Mouse (Mus musculus): ENCODE measurements at regions not wholly inside any gene's neighbourhood (a gene's known extent, or its start where the extent isn't known, plus 50 kb on each side); places are given as distances from the start of the nearest gene placed in this dataset.

DNA sequence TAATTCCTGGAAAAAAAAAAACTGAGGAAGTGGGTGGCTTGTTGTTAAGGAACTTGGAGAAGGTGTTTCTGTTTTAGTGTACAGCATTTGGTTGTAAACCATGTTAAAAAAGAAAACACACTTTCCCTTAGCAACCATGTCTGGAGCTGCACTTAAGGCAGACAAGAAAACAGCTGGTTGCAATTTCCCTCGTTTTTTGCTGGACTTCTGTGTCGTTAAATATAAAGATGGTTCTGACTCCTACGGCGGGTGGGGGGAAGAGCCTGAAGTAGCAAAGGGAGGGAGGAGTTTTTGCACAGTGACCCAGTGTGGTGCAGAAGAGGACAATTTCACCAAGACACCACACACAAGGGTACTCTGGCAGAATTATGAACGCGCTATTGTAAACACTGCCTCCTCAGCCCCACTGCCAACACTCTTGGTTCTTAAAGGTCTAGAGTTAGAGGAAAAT lies 89.8 kb upstream of the Tnfaip3 start:
- in situ Hi-C loops (cut with MboI; ENCODE audit: low pct_unique_long_range_greater_than_20kb in 1 of 2, low sequenced_read_pairs in 2 of 2, unreplicated experiment in 1 of 2) = no loop called here

DNA sequence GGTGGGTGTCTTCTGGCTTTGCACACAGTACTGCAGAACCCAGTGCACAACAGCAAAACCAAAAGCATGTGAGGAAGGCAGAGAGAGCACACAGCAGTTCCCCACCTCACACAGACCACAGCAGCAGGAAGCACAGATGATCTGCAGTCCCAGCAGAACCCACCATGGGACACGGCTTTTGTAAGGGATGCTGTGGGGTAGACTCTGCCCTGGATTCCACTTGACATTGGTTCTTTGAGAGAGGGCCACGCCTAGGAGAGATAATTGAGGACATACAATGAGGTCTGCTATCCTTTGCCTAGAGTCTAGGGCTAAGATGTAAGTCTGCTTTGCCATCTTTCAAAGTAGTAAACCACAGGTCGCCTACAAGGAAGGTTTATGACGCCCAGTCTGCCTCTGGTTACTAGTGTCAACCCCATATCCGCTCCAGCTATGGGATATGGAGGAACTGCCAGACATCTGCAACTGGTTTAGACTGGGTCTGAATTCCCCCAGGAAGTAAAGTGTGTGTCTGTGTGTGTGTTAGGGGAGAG lies 89.3 kb upstream of the Tnfaip3 start:
- in situ Hi-C loops (cut with MboI; ENCODE audit: low pct_unique_long_range_greater_than_20kb in 1 of 2, low sequenced_read_pairs in 2 of 2, unreplicated experiment in 1 of 2) = no loop called here

DNA sequence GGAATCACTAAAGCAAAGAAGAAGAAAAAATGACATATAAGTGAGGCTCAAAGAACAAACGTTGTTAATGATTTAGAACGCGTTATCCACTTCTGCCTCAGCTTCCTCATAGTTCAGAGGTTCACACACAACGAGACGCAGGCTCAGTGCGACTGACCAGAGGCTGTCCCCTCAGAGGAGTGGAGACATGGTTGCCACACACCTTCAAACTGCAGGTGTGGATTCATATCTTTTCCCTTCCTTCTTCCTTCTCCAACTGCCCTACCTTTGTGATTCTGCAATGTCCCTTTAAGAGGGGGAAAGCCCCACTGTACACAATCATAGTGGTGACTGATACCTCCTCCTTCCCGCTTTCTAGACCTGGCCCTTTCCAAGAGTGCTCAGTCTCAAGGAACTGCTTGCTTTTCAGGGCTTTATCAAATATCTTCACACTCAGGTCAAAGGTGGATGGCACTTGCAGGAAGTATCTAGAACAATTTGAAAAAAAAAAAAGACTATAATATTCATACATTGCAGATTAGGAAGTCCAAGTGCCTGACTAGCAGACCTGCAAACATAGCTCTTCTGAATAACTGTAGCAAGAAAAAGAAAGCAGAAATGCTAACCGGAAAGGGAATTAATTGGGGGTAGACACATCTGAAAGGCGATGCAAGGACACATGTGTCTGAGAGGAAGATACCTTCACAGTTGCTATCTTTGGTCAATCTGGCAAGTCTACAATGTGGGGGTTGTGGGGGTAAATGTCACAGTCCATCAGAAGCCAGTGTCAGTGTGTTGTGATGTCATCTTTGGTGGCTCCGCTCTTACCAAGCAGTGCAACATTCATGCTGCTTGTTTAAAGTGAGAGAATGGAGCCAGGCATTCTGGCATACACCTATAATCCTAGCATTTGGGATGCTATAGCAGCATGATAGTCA lies 84.2 kb upstream of the Tnfaip3 start:
- in situ Hi-C loops (cut with MboI; ENCODE audit: low pct_unique_long_range_greater_than_20kb in 1 of 2, low sequenced_read_pairs in 2 of 2, unreplicated experiment in 1 of 2) = no loop called here

DNA sequence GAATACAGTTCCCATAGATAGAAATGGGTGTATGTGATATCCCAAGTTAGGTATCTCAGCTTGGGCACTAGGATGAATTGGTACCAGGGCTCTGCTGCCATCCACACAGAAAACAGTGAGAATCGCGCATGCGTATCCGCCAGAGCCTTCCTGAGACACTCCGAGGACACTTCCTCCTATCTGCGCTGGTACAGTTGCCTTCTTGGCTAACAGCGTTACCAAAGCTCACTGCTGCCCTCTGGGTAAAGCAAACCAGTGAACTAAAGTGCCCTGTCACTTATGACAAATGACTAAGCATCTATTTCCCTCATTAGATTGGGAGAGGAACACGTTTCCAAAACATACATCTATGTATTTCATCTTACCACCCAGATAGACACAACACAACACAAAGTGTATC lies 78.8 kb upstream of the Tnfaip3 start:
- in situ Hi-C loops (cut with MboI; ENCODE audit: low pct_unique_long_range_greater_than_20kb in 1 of 2, low sequenced_read_pairs in 2 of 2, unreplicated experiment in 1 of 2) = no loop called here

DNA sequence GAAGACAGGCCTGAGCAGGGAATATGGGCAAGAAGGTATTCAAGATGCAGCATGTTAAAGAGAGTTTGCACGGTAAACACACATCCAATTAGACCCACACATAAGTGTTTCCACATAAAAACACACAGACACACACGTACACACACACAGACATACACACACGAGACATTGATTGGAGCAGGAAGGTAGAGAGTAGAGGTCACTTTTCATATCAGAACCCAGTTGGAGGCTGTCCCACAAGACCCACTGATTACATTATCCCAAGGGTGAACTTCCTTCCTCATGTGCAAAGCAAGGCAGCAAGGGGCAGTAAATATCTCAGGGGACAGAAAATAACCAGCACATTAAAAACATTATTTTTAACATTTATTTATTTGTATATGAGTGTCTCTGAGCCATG lies 78.2 kb upstream of the Tnfaip3 start:
- in situ Hi-C loops (cut with MboI; ENCODE audit: low pct_unique_long_range_greater_than_20kb in 1 of 2, low sequenced_read_pairs in 2 of 2, unreplicated experiment in 1 of 2) = no loop called here

DNA sequence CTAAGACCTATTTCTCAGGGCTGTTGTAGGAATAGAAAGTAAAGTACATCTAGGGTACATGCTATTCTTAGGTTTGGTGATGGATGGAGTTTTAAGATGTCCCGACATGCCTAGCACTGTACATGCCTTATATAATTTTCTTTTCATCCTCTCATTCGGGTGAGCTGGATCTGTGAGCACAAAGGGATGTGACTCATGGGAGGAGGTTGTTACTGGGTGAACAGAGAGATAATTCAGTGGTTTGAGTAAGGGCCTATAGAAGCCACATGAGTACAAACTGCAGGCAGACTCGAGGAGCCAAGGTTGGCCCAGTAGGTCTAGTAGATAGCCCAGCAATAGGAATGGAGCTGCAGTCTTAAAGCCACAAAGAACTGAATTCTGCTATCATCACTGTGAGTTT lies 76.5 kb upstream of the Tnfaip3 start:
- in situ Hi-C loops (cut with MboI; ENCODE audit: low pct_unique_long_range_greater_than_20kb in 1 of 2, low sequenced_read_pairs in 2 of 2, unreplicated experiment in 1 of 2) = no loop called here

DNA sequence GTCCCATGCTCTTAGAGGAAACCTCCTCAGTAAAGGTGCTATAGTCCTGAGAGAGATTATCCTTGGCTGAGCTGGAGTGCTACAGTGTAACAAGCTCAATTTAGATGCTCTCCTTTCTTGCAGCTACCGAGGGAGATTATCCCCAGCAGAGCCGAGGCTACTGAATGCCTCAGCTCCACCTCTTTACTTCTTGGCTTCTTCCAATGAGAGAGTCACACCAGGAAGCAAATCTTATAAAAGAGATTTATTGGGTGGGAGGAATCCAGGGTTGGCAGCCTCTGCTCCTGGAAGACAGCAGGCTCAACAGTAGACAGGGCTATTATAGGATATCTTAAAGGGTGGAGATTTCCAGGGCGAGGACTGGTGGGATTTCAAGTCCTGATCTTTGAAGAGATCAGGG lies 75.7 kb upstream of the Tnfaip3 start:
- in situ Hi-C loops (cut with MboI; ENCODE audit: low pct_unique_long_range_greater_than_20kb in 1 of 2, low sequenced_read_pairs in 2 of 2, unreplicated experiment in 1 of 2) = no loop called here

DNA sequence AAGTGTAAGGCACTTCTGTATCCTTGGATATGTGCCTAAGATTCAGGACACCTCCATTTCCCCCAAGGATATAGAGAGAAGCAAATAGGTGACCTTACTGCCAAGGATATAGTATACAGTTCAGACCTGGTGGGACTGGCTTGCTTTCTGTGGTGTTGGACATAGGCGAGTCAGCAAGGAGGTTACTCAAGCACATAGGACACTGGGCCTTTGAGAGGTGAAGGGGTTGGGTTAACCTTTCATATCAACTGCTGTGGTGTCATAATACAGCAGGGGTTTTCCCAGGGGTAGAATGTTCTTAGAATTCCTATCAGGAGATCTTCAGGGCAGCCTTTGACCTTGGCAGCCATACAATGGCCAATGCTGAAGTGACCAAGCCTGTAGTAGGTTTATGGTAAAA lies 71.5 kb upstream of the Tnfaip3 start:
- in situ Hi-C loops (cut with MboI; ENCODE audit: low pct_unique_long_range_greater_than_20kb in 1 of 2, low sequenced_read_pairs in 2 of 2, unreplicated experiment in 1 of 2) = no loop called here

DNA sequence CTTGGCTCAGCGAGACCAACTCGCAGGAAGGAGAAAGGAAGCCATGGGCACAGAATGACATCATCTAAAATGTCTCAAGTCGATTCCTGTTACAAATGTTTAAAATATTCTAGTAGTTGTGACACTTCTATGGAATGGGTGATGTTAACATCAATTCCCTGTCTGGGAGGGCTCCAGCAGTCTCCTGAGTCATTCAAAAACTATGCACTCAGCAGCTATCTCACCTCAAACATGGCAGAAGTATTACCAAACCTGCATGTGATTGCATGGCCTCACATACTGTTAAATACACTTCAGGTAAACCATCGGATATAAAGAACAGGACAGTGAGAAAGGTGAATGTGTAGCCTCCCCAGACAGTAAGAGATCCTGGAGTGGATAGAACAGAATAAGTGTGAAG lies 66.7 kb upstream of the Tnfaip3 start:
- in situ Hi-C loops (cut with MboI; ENCODE audit: low pct_unique_long_range_greater_than_20kb in 1 of 2, low sequenced_read_pairs in 2 of 2, unreplicated experiment in 1 of 2) = no loop called here

DNA sequence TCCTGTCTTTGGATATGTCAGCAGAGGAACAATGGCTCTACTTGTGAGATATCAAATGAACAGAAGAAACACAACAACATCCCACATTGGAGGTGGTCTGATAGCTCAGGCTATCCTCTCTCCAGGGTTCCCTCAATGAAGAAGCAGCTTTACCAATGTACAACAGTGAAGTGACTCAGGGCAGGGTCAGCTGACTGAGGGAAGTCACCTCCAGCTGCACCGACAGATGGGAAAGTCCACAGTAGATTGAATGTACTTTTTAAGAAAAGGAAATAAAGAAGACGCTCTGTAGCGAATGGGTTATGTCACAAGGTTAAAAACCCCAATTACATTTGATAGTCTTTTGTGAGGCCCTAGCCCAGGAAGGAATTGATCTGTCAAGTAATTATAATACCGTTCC lies 62.6 kb upstream of the Tnfaip3 start:
- in situ Hi-C loops (cut with MboI; ENCODE audit: low pct_unique_long_range_greater_than_20kb in 1 of 2, low sequenced_read_pairs in 2 of 2, unreplicated experiment in 1 of 2) = no loop called here

DNA sequence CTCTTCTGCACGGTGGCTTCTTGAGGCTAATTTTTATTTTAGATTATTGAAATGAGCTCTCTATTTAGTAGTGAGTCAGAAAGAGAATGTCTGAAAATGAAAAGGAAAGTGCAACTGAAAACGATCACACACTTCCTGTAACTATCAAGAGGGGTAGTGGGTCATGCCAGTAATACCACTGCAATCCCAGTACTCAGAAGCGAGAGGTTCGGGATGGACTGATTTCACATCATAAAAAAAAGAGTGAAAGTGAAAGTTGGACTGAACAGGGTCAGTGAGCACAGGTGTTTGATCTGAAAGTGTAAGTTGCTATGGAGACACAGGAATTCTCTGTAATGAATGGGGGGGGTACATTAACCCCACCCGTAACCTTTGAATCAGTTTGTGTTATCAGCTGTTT lies 52.9 kb upstream of the Tnfaip3 start:
- in situ Hi-C loops (cut with MboI; ENCODE audit: low pct_unique_long_range_greater_than_20kb in 1 of 2, low sequenced_read_pairs in 2 of 2, unreplicated experiment in 1 of 2) = no loop called here

DNA sequence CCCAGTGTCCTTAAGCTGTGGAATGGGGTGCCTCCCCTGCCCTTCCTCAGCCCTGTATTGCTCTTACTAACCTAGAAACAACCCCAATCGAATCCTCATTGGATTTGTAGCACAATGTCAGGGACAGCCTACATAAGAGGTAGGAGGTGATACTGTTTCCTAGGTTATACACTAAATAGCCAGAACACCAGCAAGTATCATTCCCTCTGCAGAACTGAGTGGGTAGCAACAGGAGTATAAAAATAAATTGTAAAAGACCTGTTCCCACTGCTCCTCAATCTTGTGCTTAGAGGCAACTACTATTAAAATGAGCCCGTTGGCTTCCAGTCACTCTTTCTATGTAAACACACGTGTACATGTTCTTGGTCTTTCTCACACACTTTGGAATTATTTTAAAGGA lies 52.2 kb upstream of the Tnfaip3 start:
- in situ Hi-C loops (cut with MboI; ENCODE audit: low pct_unique_long_range_greater_than_20kb in 1 of 2, low sequenced_read_pairs in 2 of 2, unreplicated experiment in 1 of 2) = no loop called here

DNA sequence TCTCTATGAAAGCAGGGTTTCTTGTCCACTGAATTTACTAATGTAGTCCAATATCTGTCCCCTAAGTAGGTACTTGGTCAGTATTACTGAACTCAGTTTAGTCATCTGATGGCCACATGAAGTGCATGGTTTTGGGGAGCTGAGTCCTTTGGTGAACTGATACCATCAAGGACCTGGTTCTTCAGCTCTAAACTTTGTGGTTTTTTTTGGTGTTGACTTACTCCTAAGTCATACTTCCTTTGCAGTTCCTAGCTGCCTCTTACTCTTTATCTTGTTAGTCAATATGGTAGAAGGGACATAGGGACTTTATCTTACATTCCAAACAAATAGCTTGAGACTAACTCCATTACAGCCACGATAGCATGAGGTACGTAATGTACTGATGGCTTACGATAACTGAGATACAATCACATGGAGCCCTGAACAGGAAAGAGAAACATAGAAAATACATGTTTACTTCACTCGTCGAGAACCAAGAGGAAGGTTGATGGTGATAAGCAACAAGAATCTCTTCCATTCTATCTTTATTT lies 51.4 kb upstream of the Tnfaip3 start:
- in situ Hi-C loops (cut with MboI; ENCODE audit: low pct_unique_long_range_greater_than_20kb in 1 of 2, low sequenced_read_pairs in 2 of 2, unreplicated experiment in 1 of 2) = no loop called here
